Mouse (Mus musculus) urinary bladder, postnatal 25 days (tissue): Measurements from ENCODE around the gene Tatdn3.
"Not testable (repeated sequence)": the region's sequence is repeated elsewhere in the genome, so short reads cannot be mapped to it uniquely, and the experiment has no call there.

ENCODE experiments used
- DNase-seq: peaks from one replicate; pipeline ENCODE4 v3.0.0; 2022; ENCODE audit warnings: low spot score

Gene Tatdn3

DNA sequence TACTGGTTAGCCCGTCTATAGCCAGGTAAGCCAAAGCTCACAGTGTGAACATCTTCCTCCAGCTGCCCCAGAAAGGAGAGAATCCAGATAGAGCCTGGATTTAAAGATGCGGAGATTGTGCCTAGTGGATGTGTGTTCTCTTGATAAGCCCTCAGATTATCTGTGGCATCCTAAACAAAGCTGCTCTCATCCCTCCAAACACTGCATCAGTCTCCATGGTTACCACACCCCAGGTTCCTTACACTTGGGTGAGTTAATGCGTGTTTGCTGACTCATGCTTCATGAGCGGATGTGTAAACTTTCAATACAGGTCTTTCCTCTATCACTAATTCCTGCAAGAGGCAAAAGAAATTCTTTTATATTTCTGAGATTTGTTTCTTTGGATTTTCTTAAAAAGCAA lies 27.1 kb downstream of the Tatdn3 start:
- DNase-seq: no peak

DNA sequence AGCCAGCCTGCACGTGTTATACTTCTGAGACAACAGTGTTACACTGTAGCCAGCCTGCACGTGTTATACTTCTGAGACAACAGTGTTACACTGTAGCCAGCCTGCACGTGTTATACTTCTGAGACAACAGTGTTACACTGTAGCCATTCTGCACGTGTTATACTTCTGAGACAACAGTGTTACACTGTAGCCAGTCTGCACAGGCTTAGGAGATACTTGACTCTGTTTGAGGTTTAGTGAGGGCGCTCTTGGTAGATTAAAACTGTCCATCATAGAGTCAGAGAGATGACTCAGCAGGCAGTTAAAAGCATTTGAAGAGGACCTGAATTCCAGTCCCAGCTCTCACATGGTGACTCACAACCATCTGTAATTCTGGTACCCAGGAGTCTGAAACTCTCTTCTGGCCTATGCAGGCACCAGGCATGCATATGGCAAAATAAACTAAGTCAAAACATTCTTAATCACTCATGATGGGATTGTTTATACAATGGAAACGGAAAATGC lies 31.8 kb downstream of the Tatdn3 start:
- not testable (repeated sequence) for DNase-seq

DNA sequence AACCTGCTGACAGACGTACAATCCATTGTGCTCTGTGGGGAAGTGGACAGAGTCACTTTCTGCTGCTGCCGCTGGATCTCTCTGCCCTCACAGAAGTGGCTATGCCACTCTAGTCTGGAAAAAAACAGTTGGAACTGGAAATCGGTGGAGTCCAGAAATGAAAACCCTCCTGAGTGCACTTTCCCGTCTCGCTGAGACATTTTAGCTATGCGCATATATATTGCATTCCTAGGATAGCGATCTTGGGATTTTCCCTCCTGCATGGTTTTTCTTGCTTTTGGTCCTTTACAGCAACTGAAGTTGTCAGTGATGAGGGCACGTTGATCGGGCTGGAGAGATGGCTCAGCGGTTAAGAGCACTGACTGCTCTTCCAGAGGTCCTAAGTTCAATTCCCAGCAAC lies 32.5 kb downstream of the Tatdn3 start:
- no peak for DNase-seq

DNA sequence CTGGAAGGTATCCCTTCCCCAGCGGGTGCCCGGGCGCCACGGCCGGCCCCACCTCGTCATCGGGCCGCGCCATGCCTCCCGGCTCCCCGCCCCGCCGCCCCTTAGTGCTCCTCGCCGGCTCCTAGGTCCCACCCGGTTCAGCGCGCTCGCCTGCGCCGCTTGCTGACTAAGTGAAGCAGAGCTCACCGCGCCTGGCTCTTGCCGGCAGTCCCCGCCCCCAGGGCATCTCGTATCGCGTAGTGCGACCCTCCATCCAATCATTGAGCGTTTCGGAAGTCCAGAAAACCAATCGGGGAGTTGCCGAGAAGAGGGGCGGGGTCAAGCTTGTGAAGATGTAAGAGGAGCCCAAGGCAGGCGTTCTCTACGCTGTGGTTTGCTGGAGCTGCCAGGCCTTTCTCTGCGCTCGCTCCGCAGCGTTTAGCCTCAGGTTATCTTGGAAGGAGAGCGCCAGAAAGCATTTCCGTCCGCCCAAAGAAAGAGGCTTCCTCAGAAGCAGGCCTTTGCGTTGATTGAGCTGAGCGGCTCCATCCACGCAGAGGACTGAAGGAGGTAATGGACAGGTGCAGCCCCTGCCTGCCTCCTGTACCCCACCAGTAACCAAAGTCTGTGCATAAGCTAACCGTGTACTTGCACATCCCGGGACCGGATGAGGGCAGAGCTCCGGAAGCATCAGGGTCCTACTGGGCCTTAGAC lies 36.6 kb downstream of the Tatdn3 start, which contains the start of gene Flvcr1:
Gene Flvcr1, minus strand, starts transcription at position 138 of the 693 bp plus-strand sequence.
- DNase-seq: peak; percentile 92

DNA sequence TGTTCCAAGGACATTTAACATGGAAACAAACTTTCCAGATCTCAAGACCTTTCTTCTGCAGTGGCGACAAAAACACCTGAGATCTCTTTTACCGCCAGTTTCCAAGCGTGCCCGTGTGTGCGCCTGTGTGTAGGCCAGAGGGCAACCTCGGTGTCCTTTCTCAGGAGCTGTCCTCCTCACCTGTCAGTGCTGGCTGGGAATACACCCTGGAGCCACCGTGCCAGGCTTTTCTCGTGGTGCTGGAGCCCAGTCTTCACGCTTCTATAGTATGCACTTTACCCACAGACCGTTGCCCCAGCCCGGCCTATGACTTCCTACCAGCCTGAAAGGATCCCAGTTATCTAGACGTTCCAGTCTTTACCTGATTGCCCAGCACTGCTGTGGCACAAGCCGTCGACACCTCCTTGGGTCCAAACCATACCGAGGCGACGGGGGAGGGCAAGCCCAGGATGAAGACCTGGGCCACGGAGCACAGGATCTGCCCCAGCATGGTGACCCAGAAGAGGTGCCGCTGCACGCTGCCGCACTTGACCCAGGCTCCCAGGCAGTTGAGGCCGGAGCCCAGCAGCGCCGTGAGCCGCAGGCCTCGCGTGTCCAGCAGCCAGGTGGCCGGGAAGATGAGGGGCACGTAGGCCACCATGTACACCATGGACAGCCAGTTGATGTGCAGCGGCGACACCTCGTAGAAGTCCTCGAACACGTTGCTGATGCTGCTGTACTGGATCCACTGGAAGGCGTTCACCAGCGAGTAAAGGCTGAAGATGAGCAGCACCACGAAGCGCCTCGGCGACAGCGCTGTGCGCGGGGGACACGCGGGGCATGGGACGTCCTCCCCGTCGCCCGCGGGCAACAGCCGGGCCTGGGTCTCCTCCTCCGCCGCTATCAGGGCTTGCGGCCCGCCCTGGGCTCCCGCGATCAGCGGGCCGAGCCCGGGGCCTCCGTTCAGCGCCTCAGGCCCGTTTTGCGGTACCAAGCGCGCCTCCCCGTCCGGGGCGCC lies 37.4 kb downstream of the Tatdn3 start:
- DNase-seq: peak; percentile 28

DNA sequence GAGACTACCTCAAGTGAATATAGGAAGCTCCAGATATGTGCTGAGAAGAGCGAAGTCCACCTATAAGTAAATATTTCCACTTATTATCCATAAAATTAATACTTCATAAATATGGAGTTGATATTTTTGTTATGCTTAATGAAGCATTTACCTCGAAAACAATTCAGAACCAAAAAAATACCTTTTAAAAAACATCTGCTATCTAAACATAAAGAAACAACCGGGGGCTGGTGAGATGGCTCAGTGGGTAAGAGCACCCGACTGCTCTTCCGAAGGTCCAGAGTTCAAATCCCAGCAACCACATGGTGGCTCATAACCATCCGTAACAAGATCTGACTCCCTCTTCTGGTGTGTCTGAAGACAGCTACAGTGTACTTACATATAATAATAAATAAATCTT lies 38.9 kb downstream of the Tatdn3 start:
- DNase-seq: not testable (repeated sequence)

DNA sequence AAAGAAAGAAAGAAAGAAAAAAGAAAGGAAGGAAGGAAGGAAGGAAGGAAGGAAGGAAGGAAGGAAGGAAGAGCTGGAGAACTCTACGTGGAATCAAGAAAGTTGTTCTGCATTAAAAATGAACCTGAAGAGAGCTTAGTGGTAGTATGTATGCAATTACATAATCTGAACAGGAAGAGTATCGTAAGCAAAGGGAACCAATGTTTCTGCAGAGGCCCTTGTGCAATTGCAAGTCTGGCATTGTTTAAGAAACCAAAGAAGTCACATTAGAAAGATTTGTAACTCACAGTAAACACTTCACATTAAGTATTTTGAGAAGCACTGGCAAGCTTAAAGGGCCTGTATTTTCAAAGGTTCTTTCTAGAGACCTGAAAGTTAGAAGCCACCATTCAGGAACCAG lies 39.6 kb downstream of the Tatdn3 start:
- DNase-seq: no peak

DNA sequence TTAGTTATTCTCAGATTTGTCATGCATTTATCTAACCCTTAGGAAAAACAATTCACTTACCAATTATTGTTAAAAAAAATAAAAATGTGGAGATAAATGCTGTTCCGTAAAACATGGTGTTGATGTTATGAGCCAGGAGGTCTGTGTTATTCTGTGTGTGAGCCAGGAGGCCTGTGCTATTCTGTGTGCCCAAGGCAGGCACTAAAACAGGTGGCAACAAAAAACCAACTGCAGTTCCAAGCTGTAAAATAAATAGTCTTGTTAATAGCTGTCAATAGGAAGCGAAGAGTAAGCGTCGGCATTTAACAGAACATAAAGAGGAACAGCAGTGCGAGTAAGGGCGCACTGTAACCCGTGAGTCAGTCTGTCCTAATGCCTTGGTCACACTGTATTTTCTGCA lies 41.7 kb downstream of the Tatdn3 start:
- no peak for DNase-seq

DNA sequence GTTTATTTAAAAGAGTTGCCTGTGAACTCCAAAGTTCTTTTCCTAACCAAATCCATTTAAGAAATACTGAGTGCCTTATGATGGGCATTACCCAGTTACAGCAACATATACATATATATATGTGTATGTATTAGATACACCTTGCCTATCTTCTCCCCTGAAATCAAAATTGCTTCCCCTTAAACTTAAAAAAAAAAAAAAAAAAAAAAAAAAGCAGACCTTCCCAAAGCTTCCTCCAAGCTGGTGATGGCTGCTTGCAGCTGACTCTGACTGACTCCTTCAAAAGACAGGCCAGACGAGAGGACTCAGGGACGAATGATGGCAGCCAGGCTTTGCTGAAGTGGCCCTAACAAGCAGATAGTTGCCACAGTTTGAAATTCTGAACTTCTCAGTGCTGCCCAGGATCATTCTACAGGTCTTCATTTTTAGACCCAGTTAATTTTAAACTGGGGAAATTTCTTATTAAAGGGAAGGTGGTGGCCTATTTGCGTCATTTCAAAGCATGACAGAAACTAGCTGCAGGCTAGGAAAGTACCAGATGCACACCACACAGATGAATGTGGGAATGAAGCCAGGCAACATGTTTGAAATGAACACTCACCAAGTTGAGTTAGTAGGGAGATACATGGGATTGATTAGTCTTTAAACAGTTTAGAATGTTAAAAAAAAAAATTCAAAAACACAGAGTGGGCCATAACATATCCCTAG lies 42.4 kb downstream of the Tatdn3 start:
- DNase-seq: no peak

DNA sequence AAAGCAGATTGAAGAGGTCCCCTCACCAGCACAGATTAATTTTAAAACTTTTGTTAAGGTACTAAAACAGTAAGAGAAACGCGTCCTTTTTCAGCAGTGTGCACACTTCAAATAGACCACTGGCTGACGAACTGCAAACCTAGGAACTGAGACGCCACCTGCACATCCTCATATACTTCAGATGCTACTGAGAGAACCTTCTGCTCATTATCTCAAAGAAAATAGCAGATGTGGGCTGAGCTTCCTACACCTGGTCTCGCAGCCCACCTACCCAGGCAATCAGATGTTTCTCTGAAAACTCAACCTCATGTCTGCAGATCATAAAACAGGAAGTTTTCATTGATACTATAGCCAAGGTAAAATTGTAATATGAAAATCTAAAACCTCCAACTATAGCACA lies 42.9 kb downstream of the Tatdn3 start:
- no peak for DNase-seq

DNA sequence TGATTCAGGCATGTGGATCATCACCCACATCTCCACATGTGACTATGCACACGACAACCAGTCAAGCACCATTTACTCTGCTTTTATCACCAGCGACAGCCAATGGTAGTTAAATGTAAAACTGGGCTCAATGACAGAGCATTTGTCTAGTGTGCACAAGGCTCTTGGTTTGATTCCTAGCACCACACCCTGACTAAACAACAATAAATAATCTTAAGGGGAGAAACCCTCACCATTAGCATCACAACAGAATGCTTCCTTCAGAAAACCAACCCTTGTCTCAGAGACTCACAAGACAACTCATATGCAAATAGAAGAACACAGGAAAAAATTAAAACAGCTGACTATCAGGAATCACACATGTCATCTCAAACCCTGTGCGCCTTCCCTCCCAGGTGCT lies 48.5 kb downstream of the Tatdn3 start:
- DNase-seq: no peak

DNA sequence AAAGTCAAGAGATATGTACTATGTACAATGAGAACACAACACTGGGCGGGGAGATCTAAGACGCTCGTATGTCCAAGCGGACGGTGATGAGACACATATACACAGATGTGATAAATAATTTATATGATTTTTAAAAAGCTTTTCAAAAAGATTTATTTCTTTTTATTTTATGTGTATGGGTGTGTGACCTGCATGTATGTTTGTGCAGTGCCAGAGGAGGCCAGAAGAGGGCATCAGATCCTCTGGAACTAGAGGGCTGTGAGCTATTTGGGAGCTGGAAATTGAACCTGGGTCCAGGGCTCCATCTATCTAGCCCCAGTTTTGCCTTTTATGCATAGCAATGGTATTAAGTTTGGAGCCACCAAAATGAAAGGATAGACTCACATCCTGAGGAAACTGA lies 54.0 kb downstream of the Tatdn3 start:
- DNase-seq: no peak

DNA sequence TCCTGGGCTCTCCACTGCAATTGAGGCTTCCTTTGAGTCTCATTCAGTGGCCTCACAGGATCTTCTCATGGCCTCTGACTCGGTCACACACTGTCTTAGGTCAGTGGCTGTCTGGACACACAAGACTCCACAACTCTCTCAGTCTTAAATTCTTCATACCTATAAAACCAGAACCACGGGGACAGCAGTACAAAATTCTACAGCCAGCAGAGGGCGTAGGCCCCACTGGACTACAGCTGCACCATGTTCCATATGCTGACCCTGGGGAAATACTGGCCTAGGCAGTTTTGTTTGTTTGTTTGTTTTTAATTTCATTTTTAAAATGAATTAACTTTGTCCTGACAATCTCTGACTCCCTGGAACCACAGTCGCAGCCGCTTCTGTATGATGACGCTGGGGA lies 60.5 kb downstream of the Tatdn3 start:
- DNase-seq: no peak

DNA sequence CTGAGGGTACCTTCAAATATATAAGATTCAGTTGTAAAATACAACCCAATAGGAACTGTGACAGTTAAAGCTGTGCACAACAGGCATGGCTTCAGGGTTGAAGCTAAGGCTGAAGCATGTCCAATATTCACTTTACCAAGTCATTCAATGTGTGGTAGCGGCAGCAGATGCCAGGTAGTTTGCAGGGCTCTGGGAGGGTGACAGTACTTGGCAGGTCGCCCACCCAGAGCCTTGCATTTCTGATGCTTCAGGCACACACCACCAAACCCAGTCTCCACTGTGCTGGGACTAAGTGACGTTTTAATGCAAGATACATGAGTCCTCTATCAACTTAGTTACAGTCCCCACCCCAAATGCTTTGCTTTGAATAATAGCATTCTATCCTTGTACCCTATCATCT lies 62.0 kb downstream of the Tatdn3 start:
- no peak for DNase-seq

DNA sequence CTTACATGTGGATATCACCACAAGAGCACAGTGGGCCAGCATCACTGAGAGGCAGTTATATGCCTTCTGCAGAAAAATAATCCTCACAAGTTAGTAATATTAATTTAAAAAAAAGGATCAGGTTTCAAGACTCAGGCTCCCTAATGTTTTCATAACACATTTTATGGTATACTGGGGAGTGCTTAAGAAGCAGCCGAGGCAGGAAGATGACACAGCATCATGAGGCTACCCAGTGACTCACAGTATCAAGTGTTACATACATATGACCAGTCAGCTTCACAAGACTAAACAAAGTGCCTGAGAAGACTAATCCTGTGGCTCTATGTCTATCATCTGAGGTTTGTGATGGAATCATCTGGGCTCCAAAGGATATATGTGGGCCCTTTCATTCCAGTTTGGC lies 64.7 kb downstream of the Tatdn3 start:
- no peak for DNase-seq

DNA sequence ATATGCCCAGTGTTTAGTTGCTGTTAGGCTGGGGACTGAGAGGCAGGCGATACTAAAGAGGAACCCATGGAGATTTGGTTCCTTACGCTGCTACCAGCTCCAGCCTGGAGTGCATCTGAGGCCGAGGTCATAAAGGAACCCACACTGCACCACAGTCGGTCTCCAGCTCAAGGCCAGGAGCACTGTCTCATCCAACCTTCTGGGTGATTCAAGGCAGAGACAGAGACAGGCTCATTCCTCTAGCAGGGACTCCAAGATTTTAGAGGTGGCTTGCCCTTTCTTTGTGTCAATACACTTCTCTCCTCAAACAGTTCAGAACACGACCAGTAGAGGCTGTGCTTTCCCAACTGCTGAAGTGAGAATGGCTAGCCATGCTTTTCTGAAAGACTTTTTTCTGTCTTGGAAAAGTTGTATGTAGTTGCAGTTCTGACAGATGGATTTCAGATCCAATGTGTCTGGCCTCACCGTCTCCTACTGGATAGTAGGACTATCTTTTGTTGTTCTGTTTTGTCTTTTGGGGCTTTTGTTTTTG lies 66.3 kb downstream of the Tatdn3 start:
- no peak for DNase-seq
